Mouse (Mus musculus): Measurements from ENCODE around the gene Zfp865. TPM values are rescaled to one million over a fixed set of nuclear protein-coding genes. Genes with fewer than 3 reads are reported as not detected.
A peak's percentile ranks its signal among the peaks of the same experiment; 100 is the strongest.

Zfp865 gene
- total and polyA plus RNA-seq, 3 experiments = 4.0 to 21.0 (median 12.3) TPM

- dilution Hi-C loops (cut with MboI; ENCODE audit: extremely low pct_ligation_motif_present, extremely low pct_unique_long_range_greater_than_20kb, low sequenced_read_pairs) = no loop called here
- Histone ChIP-seq H3K9ac (ENCODE audit: insufficient read depth, low read depth) (no peak overlapping the region), H3K36me3 (replicated peaks in 1 of 2; ENCODE audit: control insufficient read depth in 1 of 2, insufficient read depth in 1 of 2, low read length in 1 of 2) (no peaks in the 10 kb centered on the region), H3K27ac (ENCODE audit: insufficient read depth, low read depth) (no peak overlapping the region), H3K79me2 (replicated peaks; ENCODE audit: control insufficient read depth, extremely low read depth, insufficient read depth, poor library complexity, severe bottlenecking) (no peaks in the 10 kb centered on the region), H3K4me2 (ENCODE audit: insufficient read depth, low read depth, poor library complexity, severe bottlenecking) (peak overlapping the region; percentile 5; the same call in 1 of the 2 replicates), H3K9me3 (replicated peaks; ENCODE audit: low read length) (peaks cover 8% of the 10 kb centered on the region), H3K4me1 (ENCODE audit: control insufficient read depth in 1 of 2, insufficient read depth in 2 of 2) (0 out of 4 replicates have a peak, but pooled peaks cover 2 to 6% of the 10 kb centered on the region in 2 experiments), H3K27me3 (replicated peaks) (peaks cover 61% of the 10 kb centered on the region), H3K4me3 (replicated peaks in 1 of 3; ENCODE audit: low read depth in 2 of 3, low read length in 2 of 3, poor library complexity in 1 of 3) (no peak overlapping the region)
- DNase-seq (ENCODE audit: extremely low read depth) = peak; percentile 21
- TF ChIP-seq MXI1 (IDR thresholded peaks at IDR 0.05; ENCODE audit: low read depth, low read length) = no peak
- TF ChIP-seq USF2 (conservative IDR thresholded peaks at IDR 0.05; ENCODE audit: low read depth, low read length) = no peak
- TF ChIP-seq CHD2 (IDR thresholded peaks at IDR 0.05; ENCODE audit: low read length) = no peak
- no peak for TF ChIP-seq TCF12 (IDR thresholded peaks at IDR 0.05; ENCODE audit: low read depth, low read length)
- no peak for TF ChIP-seq KAT2A (IDR thresholded peaks at IDR 0.05; ENCODE audit: insufficient replicate concordance, low read length)
- TF ChIP-seq MEF2A (IDR thresholded peaks at IDR 0.05; ENCODE audit: borderline replicate concordance, low read depth, low read length) = no peak
- no peak for TF ChIP-seq JUN (IDR thresholded peaks at IDR 0.05; ENCODE audit: insufficient read depth, low read depth, low read length)
- no peak for TF ChIP-seq MAZ (IDR thresholded peaks at IDR 0.05; ENCODE audit: low read depth, low read length)
- TF ChIP-seq NRF1 (IDR thresholded peaks at IDR 0.05; ENCODE audit: low read depth, low read length) = no peak
- no peak for TF ChIP-seq RAD21 (IDR thresholded peaks at IDR 0.05; ENCODE audit: low read depth, low read length)
- TF ChIP-seq UBTF (IDR thresholded peaks at IDR 0.05; ENCODE audit: low read depth, low read length) = no peak
- no peak for TF ChIP-seq TBP (conservative IDR thresholded peaks at IDR 0.05; ENCODE audit: low read depth, low read length)
- TF ChIP-seq MAX (IDR thresholded peaks at IDR 0.05; ENCODE audit: low read length) = no peak
- no peak for TF ChIP-seq ZNF384 (IDR thresholded peaks at IDR 0.05; ENCODE audit: low read depth, low read length)
- in situ Hi-C loops (cut with MboI; ENCODE audit: low pct_ligation_motif_present, low pct_unique_long_range_greater_than_20kb, low sequenced_read_pairs) = no loop called here
These were observed 47.7 kb upstream of the Zfp865 start for GRCm38 (mm10) chr7:4972321-4973047.

- in situ Hi-C loops (cut with MboI; ENCODE audit: low pct_ligation_motif_present, low pct_unique_long_range_greater_than_20kb, low sequenced_read_pairs) (no loop called here), dilution Hi-C loops (cut with MboI; ENCODE audit: extremely low pct_ligation_motif_present, extremely low pct_unique_long_range_greater_than_20kb, low sequenced_read_pairs) (no loop called here)
- no peaks in the 10 kb centered on the region for H3K36me3 ChIP-seq (replicated peaks in 1 of 2; ENCODE audit: control insufficient read depth in 1 of 2, insufficient read depth in 1 of 2, low read length in 1 of 2)
- TF ChIP-seq ETS1 (conservative IDR thresholded peaks at IDR 0.05; ENCODE audit: low read depth, low read length) (no peak), CTCF (conservative IDR thresholded peaks at IDR 0.05 in 1 of 2, IDR thresholded peaks at IDR 0.05 in 1 of 2; ENCODE audit: low read depth in 2 of 2, low read length in 2 of 2) (no peak)
- H3K4me3 ChIP-seq (replicated peaks in 1 of 3; ENCODE audit: low read depth in 2 of 3, low read length in 2 of 3, poor library complexity in 1 of 3) = no peak overlapping the region
- H3K9me3 ChIP-seq (replicated peaks; ENCODE audit: low read length) = peaks cover 8% of the 10 kb centered on the region
- no peak overlapping the region for H3K27ac ChIP-seq (ENCODE audit: insufficient read depth, low read depth)
- 0 out of 4 replicates have a peak, but pooled peaks cover 2 to 6% of the 10 kb centered on the region in 2 experiments for H3K4me1 ChIP-seq (ENCODE audit: control insufficient read depth in 1 of 2, insufficient read depth in 2 of 2)
- no peak overlapping the region for H3K4me2 ChIP-seq (ENCODE audit: insufficient read depth, low read depth, poor library complexity, severe bottlenecking)
- H3K9ac ChIP-seq (ENCODE audit: insufficient read depth, low read depth) = no peak overlapping the region
- H3K27me3 ChIP-seq (replicated peaks) = peaks cover 50% of the 10 kb centered on the region
- H3K79me2 ChIP-seq (replicated peaks; ENCODE audit: control insufficient read depth, extremely low read depth, insufficient read depth, poor library complexity, severe bottlenecking) = no peaks in the 10 kb centered on the region
- DNase-seq (ENCODE audit: extremely low read depth) = no peak
These were observed 44.7 kb upstream of the Zfp865 start for GRCm38 (mm10) chr7:4975455-4975854.
